Mouse (Mus musculus): Measurements from ENCODE around the gene Cyb5r3.

DNA sequence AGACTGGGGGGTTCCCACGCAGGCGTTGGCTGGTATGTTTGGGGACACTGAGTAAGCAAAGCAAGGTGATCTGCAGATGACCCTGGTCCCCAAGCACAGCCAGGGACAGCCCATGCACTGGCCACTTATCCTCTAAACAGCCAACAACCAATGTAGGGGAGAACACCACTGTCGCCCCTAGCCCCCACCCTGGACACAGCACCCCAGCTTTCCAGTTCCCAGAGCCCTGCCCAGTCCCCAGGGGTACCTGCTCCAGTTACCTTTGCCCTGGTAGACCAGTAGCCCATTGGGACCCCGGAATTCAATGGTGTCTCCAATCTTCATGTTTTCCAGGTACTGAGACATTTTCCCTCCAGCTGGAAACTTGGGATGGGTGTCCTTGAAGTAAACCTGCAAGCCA is 11.8 kb downstream of the Cyb5r3 start:
- TF ChIP-seq CTCF (IDR thresholded peaks at IDR 0.05; ENCODE audit: borderline replicate concordance, insufficient read depth, low read length) (no peak), POLR2A (IDR thresholded peaks at IDR 0.05; ENCODE audit: low read depth, low read length) (no peak)

Measured in embryonic fibroblast, embryonic 13.5 days (primary cell).